Mouse (Mus musculus) E14TG2a.4 (cell line): ENCODE measurements around the gene Anxa2.

Source experiments
- H3K27me3 ChIP-seq: 2 replicates; pipeline ENCODE4 v1.6.1; 2014; ENCODE audit warnings: low read length, control low read depth; ENCODE audit not compliant: insufficient read depth
- H3K36me3 ChIP-seq: 2 replicates; pipeline ENCODE4 v1.6.1; 2014; ENCODE audit warnings: low read length, control low read depth; ENCODE audit not compliant: insufficient read depth
- H3K4me1 ChIP-seq: replicated peaks from 2 replicates; pipeline ENCODE4 v1.6.1; 2014; ENCODE audit warnings: low read depth, low read length, control low read depth
- H3K4me3 ChIP-seq: replicated peaks from 2 replicates; pipeline ENCODE4 v1.5.1; 2014; ENCODE audit warnings: mild to moderate bottlenecking, low read length
- H3K9me3 ChIP-seq: 2 replicates; pipeline ENCODE4 v1.6.1; 2014; ENCODE audit warnings: low read length, control low read depth
- CTCF ChIP-seq: conservative IDR thresholded peaks from 2 replicates; pipeline ENCODE4 v1.5.1; 2014; ENCODE audit warnings: low read length
- NANOG ChIP-seq: IDR thresholded peaks from 2 replicates; pipeline ENCODE4 v1.6.1; 2014; ENCODE audit warnings: borderline replicate concordance, low read length, mixed read lengths
- POU5F1 ChIP-seq: IDR thresholded peaks from 2 replicates; pipeline ENCODE4 v1.6.1; 2014; ENCODE audit warnings: low read length, borderline replicate concordance

Gene Anxa2

GRCm38 (mm10) chr9:69480344-69480743, 26.9 kb downstream of the Anxa2 start:
- TF ChIP-seq NANOG (no peak), CTCF (peak; percentile 78), POU5F1 (no peak)
- peaks cover 24% of the 10 kb centered on the region for H3K4me1 ChIP-seq
- peaks cover 48% of the 10 kb centered on the region for H3K36me3 ChIP-seq
- no peaks in the 10 kb centered on the region for H3K9me3 ChIP-seq
- H3K27me3 ChIP-seq: no peaks in the 10 kb centered on the region
- H3K4me3 ChIP-seq: no peak overlapping the region

- no peak overlapping the region for H3K4me3 ChIP-seq
- peaks cover 26% of the 10 kb centered on the region for H3K4me1 ChIP-seq
- H3K36me3 ChIP-seq: peaks cover 66% of the 10 kb centered on the region
- TF ChIP-seq NANOG (no peak), CTCF (no peak), POU5F1 (no peak)
- H3K9me3 ChIP-seq: no peaks in the 10 kb centered on the region
- H3K27me3 ChIP-seq: no peaks in the 10 kb centered on the region
Measured at GRCm38 (mm10) chr9:69483811-69484210, 30.4 kb downstream of the Anxa2 start.

GRCm38 (mm10) chr9:69486140-69486539, 32.7 kb downstream of the Anxa2 start:
- Histone ChIP-seq H3K9me3 (no peaks in the 10 kb centered on the region), H3K27me3 (no peaks in the 10 kb centered on the region)
- TF ChIP-seq POU5F1 (no peak), NANOG (no peak), CTCF (no peak)

GRCm38 (mm10) chr9:69488510-69488909, 35.1 kb downstream of the Anxa2 start:
- no peak for TF ChIP-seq POU5F1
- TF ChIP-seq CTCF: no peak
- TF ChIP-seq NANOG: no peak
- peaks cover 20% of the 10 kb centered on the region for H3K4me1 ChIP-seq
- no peaks in the 10 kb centered on the region for H3K27me3 ChIP-seq
- H3K4me3 ChIP-seq: no peak overlapping the region
- no peaks in the 10 kb centered on the region for H3K9me3 ChIP-seq
- peaks cover 58% of the 10 kb centered on the region for H3K36me3 ChIP-seq

More at GRCm38 (mm10) chr9:69486140-69486539, 32.7 kb downstream of the Anxa2 start:
- Histone ChIP-seq H3K4me1 (peaks cover 20% of the 10 kb centered on the region), H3K36me3 (peaks cover 67% of the 10 kb centered on the region), H3K4me3 (no peak overlapping the region)

- Histone ChIP-seq H3K4me3 (no peak overlapping the region), H3K27me3 (no peaks in the 10 kb centered on the region), H3K36me3 (peaks cover 56% of the 10 kb centered on the region), H3K4me1 (peaks cover 19% of the 10 kb centered on the region), H3K9me3 (no peaks in the 10 kb centered on the region)
- TF ChIP-seq CTCF (peak; percentile 38), POU5F1 (no peak)
Measured at GRCm38 (mm10) chr9:69488972-69489371, 35.6 kb downstream of the Anxa2 start.

GRCm38 (mm10) chr9:69492809-69493208, 39.4 kb downstream of the Anxa2 start:
- no peak for TF ChIP-seq NANOG
- peak; percentile 42 for TF ChIP-seq CTCF

GRCm38 (mm10) chr9:69502504-69502903, 49.1 kb downstream of the Anxa2 start:
- H3K4me3 ChIP-seq: no peak overlapping the region
- H3K4me1 ChIP-seq: no peaks in the 10 kb centered on the region; the same call in 1 of the 2 replicates
- H3K27me3 ChIP-seq: 0 out of 2 replicates have a peak, but pooled peaks cover 2% of the 10 kb centered on the region
- H3K9me3 ChIP-seq: no peaks in the 10 kb centered on the region
- TF ChIP-seq POU5F1: no peak
- peak; percentile 98 for TF ChIP-seq CTCF
- TF ChIP-seq NANOG: no peak
- no peaks in the 10 kb centered on the region for H3K36me3 ChIP-seq

More at GRCm38 (mm10) chr9:69492809-69493208, 39.4 kb downstream of the Anxa2 start:
- H3K36me3 ChIP-seq: peaks cover 19% of the 10 kb centered on the region
- H3K4me3 ChIP-seq: no peak overlapping the region
- H3K4me1 ChIP-seq: 0 out of 2 replicates have a peak, but pooled peaks cover 7% of the 10 kb centered on the region
- H3K27me3 ChIP-seq: no peaks in the 10 kb centered on the region
- H3K9me3 ChIP-seq: no peaks in the 10 kb centered on the region

- Histone ChIP-seq H3K27me3 (0 out of 2 replicates have a peak, but pooled peaks cover 2% of the 10 kb centered on the region), H3K4me1 (no peaks in the 10 kb centered on the region; the same call in 1 of the 2 replicates), H3K9me3 (peaks cover 2% of the 10 kb centered on the region; the same call in 1 of the 2 replicates), H3K4me3 (no peak overlapping the region), H3K36me3 (no peaks in the 10 kb centered on the region)
- TF ChIP-seq POU5F1 (no peak), CTCF (peak; percentile 82), NANOG (no peak)
Measured at GRCm38 (mm10) chr9:69505611-69506010, 52.2 kb downstream of the Anxa2 start.

- H3K27me3 ChIP-seq: 0 out of 2 replicates have a peak, but pooled peaks cover 2% of the 10 kb centered on the region
- peaks cover 2% of the 10 kb centered on the region; the same call in 1 of the 2 replicates for H3K9me3 ChIP-seq
- H3K4me1 ChIP-seq: no peaks in the 10 kb centered on the region; the same call in 1 of the 2 replicates
- no peaks in the 10 kb centered on the region for H3K36me3 ChIP-seq
- H3K4me3 ChIP-seq: no peak overlapping the region
- TF ChIP-seq NANOG: no peak
- no peak for TF ChIP-seq POU5F1
- TF ChIP-seq CTCF: no peak
Measured at GRCm38 (mm10) chr9:69507206-69507605, 53.8 kb downstream of the Anxa2 start.
